Mouse (Mus musculus): ENCODE data around the gene Emc10.

Emc10 gene

GRCm38 (mm10) chr7:44495992-44496770 is at the start of gene Emc10, which contains the start of gene Fam71e1:
Emc10 (minus strand) TSS chr7:44496529.
Fam71e1 (plus strand) TSS chr7:44496581.
- peak; percentile 97 for DNase-seq (ENCODE audit: extremely low read depth, insufficient read length, low spot score)

DNA sequence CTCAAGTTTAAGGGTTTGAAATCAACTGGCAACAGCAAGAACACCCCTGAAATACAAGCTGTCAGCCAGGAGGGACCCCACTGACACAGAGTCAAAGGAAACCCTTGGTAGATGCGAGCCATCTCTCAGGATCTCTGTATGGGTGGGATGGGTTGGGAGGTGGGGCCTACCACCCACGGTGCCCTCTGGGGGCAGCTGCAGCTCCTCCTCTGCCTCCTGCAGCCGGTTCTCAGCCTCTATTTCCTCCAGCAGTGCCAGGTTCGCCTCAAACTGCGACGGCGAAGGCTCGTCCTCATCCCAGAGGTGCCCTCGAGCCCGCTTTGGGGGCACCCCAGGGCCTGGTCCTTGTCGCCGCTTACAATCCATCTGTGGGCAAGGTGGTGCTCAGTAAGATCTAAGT is 46.7 kb upstream of the Emc10 start:
- DNase-seq (ENCODE audit: extremely low read depth, insufficient read length, low spot score): no peak

- no peak for DNase-seq (ENCODE audit: extremely low read depth, insufficient read length, low spot score)
These were observed 46.2 kb upstream of the Emc10 start for GRCm38 (mm10) chr7:44542555-44542954.

GRCm38 (mm10) chr7:44538756-44539624 is 42.7 kb upstream of the Emc10 start:
- no peak for DNase-seq (ENCODE audit: extremely low read depth, insufficient read length, low spot score)

GRCm38 (mm10) chr7:44537496-44537895 is 41.2 kb upstream of the Emc10 start:
- no peak for DNase-seq (ENCODE audit: extremely low read depth, insufficient read length, low spot score)

- no peak for DNase-seq (ENCODE audit: extremely low read depth, insufficient read length, low spot score)
These were observed 40.7 kb upstream of the Emc10 start for GRCm38 (mm10) chr7:44537009-44537408.

GRCm38 (mm10) chr7:44536590-44536968 is 40.2 kb upstream of the Emc10 start:
- no peak for DNase-seq (ENCODE audit: extremely low read depth, insufficient read length, low spot score)

DNA sequence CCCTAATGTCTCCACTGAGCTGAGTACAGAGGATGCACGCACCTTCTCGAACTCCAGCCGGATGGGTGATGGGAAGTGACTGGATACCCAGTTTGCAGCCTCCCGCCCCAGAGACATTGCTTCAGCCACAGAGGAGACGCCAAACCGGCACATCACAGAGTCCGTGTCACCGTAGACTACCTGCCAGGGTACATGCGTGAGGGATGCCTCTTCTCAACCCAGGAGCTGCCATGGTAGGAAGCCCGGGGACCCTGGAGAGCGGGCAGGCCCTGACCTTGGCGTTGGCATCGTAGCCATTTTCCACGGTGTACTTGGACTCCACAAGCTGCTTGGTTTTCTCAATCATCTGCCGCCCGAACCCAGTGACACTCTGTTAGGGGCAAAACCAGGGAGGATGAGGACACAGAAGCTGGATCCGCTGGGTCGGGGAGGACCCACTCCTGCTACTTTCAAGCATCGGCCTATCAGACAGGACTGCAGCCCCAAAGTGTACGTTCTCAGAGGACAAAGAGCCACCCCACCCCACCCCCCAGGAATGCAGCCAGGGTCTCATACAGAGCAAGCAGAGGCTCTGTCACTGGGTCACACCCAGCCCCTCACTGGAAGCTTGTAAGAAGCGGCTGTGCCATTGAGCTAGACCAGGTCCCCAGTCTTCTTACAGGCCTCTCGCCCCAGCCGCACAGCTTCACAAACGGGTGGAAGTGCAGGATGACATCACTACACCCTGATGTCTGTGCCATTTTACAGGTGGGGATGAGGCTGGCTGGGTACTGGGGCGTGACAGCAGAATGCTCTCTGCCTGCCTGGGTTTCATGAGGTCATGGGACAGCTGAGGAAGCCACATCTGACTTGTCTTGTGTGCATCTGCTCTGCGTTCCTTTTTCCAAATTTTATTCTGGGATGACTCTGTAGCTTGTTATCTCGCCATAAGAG is 39.6 kb upstream of the Emc10 start:
- no peak for DNase-seq (ENCODE audit: extremely low read depth, insufficient read length, low spot score)

GRCm38 (mm10) chr7:44534656-44535441 is 38.5 kb upstream of the Emc10 start:
- DNase-seq (ENCODE audit: extremely low read depth, insufficient read length, low spot score): no peak

GRCm38 (mm10) chr7:44534242-44534641 is 37.9 kb upstream of the Emc10 start:
- DNase-seq (ENCODE audit: extremely low read depth, insufficient read length, low spot score): no peak

- no peak for DNase-seq (ENCODE audit: extremely low read depth, insufficient read length, low spot score)
These were observed 37.4 kb upstream of the Emc10 start for GRCm38 (mm10) chr7:44533746-44534045.

DNA sequence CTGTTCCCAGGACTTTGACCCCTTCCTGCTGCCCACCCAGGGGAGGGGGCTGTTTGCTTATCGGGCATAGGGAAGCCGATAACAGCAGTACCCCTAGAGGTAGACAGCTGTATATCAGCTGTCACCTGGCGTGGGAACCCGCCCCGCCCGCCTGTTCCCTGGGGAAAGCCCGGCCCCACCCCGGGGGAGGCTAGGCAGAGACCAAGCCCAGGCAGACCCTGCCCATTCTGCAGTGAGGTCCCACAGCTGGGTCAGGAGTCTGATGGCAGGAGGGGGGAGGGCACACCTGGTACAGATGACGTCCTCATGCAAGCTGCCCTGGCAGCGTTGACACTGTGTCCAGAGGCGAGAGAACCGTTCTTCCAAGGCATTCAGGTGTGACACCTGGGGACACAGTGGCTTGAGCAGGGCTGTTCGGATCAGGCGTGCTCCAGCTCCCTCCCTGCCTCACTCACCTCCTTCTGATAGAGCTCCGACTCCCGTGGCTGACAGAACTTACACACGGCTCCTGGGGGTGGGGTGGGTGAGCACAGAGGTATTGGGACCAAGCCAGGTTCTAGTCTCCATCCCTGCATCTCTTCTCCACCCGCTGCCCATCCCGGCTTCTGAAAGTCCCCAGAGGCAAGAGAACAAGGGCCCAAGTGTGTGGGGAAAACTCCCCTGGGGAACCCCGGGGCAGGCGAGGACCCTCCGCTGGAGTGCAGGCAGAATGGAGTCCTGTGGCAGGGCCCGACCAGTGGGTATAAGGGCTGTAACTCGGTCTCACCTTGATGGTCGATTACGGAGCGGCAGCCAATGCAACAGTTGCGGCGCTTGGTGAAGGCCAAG is 36.8 kb upstream of the Emc10 start:
- no peak for DNase-seq (ENCODE audit: extremely low read depth, insufficient read length, low spot score)

GRCm38 (mm10) chr7:44531946-44532732 is 35.8 kb upstream of the Emc10 start, which contains the start of gene Spib:
Spib (minus strand) TSS chr7:44532071.
- DNase-seq (ENCODE audit: extremely low read depth, insufficient read length, low spot score): no peak

DNA sequence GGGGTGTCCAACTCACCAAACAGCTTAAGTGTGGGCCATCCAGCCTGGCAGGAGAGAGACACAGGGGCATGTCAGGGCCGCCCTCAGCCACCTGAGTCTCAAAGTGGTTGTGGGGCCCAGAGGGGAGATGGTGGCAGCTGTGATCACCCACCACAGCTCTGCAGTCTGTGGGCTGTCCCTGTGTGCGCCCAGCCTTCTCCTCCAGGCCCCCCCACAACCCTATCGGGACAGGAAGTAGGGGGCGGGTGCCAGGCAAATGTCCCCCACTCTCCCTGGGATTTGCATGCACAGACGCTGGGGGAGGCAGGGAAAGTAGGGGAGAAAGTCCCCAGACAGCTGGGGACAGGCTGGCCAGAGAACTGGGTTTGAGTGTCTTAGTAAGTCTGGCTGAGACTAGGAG is 34.9 kb upstream of the Emc10 start:
- no peak for DNase-seq (ENCODE audit: extremely low read depth, insufficient read length, low spot score)

GRCm38 (mm10) chr7:44530507-44530906 is 34.2 kb upstream of the Emc10 start:
- no peak for DNase-seq (ENCODE audit: extremely low read depth, insufficient read length, low spot score)

GRCm38 (mm10) chr7:44529518-44529917 is 33.2 kb upstream of the Emc10 start:
- DNase-seq (ENCODE audit: extremely low read depth, insufficient read length, low spot score): no peak

DNA sequence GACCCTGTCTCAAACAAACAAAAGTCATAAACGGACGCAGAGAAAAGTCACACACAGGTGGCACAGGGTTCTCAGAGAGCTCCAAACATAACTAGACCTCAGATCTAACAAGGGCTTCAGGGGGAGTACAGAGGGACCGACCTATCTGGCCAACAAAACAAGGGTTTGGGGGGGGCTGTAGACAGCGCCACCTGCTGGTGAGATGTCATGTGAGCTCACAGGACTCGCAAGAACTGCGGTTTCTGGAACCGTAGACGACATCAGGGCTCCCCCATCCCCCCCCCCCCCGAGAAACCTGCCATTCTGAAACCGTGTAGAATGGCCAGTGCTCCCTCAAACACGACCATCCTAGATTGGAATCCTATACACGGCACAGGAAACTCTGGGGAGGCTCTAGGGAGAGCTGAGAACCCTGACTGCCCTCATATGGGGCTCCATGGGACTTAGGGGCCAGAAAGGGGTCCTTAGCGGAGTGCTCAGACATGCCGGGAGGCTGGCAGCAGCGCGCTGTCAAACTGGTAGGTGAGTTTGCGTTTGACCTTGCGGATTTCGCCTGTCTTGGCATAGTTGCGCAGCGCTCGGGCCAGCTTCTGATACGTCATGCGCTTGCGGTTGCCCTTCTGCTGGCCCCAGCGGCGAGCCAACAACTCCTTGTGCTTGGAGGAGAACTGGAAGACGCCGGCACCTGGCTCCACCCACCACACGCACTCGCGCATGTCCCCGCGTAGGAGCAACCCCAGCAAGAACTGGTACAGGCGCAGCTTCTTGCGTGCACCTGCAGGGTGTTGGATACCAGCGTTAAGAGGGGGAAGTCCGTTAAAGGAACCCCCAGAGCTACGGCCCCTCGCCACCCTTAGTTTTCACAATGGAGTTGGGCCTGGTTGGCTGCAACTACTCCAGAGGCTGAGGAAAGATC is 31.4 kb upstream of the Emc10 start:
- peak; percentile 62 for DNase-seq (ENCODE audit: extremely low read depth, insufficient read length, low spot score)

All from 3134 (cell line).